22 mouse cellular contexts compared by ENCODE assay signal in genomic region chr4:47435131-47435530, GRCm38 (mm10). TPM values are rescaled to one million over a fixed set of nuclear protein-coding genes. Genes with fewer than 3 reads are reported as not detected.
DNase-seq lines count a peak whose midpoint lies in the region; ATAC-seq lines count a peak whose summit lies in the region.
"Had no signal": no experiment of that assay in that cellular context is flagged by ENCODE, and none has a peak within 500 bp of the region (broad histone marks: within the 10 kb centered on the region; RNA-seq: fewer than 3 reads in every experiment).

No protein-coding gene starts in this region.

- ATAC-seq in intestine, embryonic 14.5 days (replicated peaks; ENCODE audit: low FRiP score, low TSS enrichment, low read depth): no peak
- no peak for ATAC-seq in intestine, embryonic 16.5 days
- no peak for ATAC-seq in midbrain, embryonic 16.5 days
- ATAC-seq: CD4-positive, CD25-positive, alpha-beta regulatory T cell, adult 4 months; forebrain, embryonic 13.5 days; forebrain, embryonic 16.5 days had no signal

- H3K4me1 ChIP-seq in intestine, embryonic 14.5 days (replicated peaks; ENCODE audit: control insufficient read depth, insufficient read depth, low read length): peaks cover 15% of the 10 kb centered on the region
- peaks cover 16% of the 10 kb centered on the region for H3K4me1 ChIP-seq in intestine, embryonic 16.5 days (ENCODE audit: control insufficient read depth, insufficient read depth, low read length)
- peaks cover 31% of the 10 kb centered on the region for H3K4me1 ChIP-seq in midbrain, embryonic 10.5 days
- peaks cover 9% of the 10 kb centered on the region for H3K4me1 ChIP-seq in midbrain, embryonic 16.5 days (ENCODE audit: control insufficient read depth, insufficient read depth, low read length)

- H3K36me3 ChIP-seq in intestine, embryonic 14.5 days (ENCODE audit: control insufficient read depth, insufficient read depth, low read length): no peaks in the 10 kb centered on the region
- no peaks in the 10 kb centered on the region for H3K36me3 ChIP-seq in intestine, embryonic 16.5 days (ENCODE audit: control insufficient read depth, insufficient read depth, low read length)
- H3K36me3 ChIP-seq in midbrain, embryonic 10.5 days: no peaks in the 10 kb centered on the region
- H3K36me3 ChIP-seq in midbrain, embryonic 16.5 days (ENCODE audit: control insufficient read depth, insufficient read depth, low read length): no peaks in the 10 kb centered on the region
- H3K36me3 ChIP-seq: forebrain, embryonic 10.5 days; heart, embryonic 13.5 days; hindbrain, embryonic 12.5 days; hindbrain, embryonic 15.5 days had no signal

- DNase-seq in intestine, embryonic 14.5 days (ENCODE audit: low spot score): peak; percentile 46
- no peak for DNase-seq in midbrain, embryonic 10.5 days (ENCODE audit: low spot score)
- peak; percentile 5 for DNase-seq in thymus, postnatal 4 days
- no peak for DNase-seq in thymus, postnatal 0 days (ENCODE audit: low spot score)
- DNase-seq: adrenal gland, adult 8-10 months; adrenal gland, postnatal 25 days; cerebellum, adult 11-12 months; cerebellum, adult 8-10 months; cerebellum, postnatal 10 days; cerebellum, postnatal 36 days; embryo, embryonic 11 days; gastrocnemius, postnatal 10 days; gastrocnemius, postnatal 36 days had no signal

- H3K9ac ChIP-seq in intestine, embryonic 14.5 days (ENCODE audit: low read length): no peak overlapping the region
- H3K9ac ChIP-seq in intestine, embryonic 16.5 days (ENCODE audit: low read depth, low read length): no peak overlapping the region
- no peak overlapping the region for H3K9ac ChIP-seq in midbrain, embryonic 16.5 days (ENCODE audit: low read depth, low read length)
- H3K9ac ChIP-seq: forebrain, embryonic 13.5 days; heart, embryonic 13.5 days; hindbrain, embryonic 12.5 days; hindbrain, embryonic 15.5 days had no signal

- H3K27me3 ChIP-seq in intestine, embryonic 14.5 days (replicated peaks; ENCODE audit: control insufficient read depth, insufficient read depth, low read length): no peaks in the 10 kb centered on the region
- peaks cover 5% of the 10 kb centered on the region; the same call in 1 of the 2 replicates for H3K27me3 ChIP-seq in intestine, embryonic 16.5 days (replicated peaks; ENCODE audit: control insufficient read depth, insufficient read depth, low read length)
- H3K27me3 ChIP-seq in midbrain, embryonic 10.5 days (ENCODE audit: low read depth, poor library complexity, severe bottlenecking): peaks cover 20% of the 10 kb centered on the region
- H3K27me3 ChIP-seq in midbrain, embryonic 16.5 days (ENCODE audit: control insufficient read depth, insufficient read depth, low read depth, low read length): no peaks in the 10 kb centered on the region
- H3K27me3 ChIP-seq: hindbrain, embryonic 15.5 days had no signal

- no peak overlapping the region for H3K4me2 ChIP-seq in intestine, embryonic 14.5 days (ENCODE audit: low read length)
- H3K4me2 ChIP-seq in intestine, embryonic 16.5 days (ENCODE audit: low read depth, low read length): no peak overlapping the region
- no peak overlapping the region for H3K4me2 ChIP-seq in midbrain, embryonic 16.5 days (ENCODE audit: low read length)
- H3K4me2 ChIP-seq: forebrain, embryonic 13.5 days; hindbrain, embryonic 12.5 days; hindbrain, embryonic 15.5 days had no signal

- H3K27ac ChIP-seq in intestine, embryonic 14.5 days (ENCODE audit: low read depth): no peak overlapping the region
- H3K27ac ChIP-seq in intestine, embryonic 16.5 days (ENCODE audit: low read length): no peak overlapping the region
- 0 out of 2 replicates have a peak overlapping the region, but pooled peaks have one; percentile 6 for H3K27ac ChIP-seq in midbrain, embryonic 10.5 days (replicated peaks)
- H3K27ac ChIP-seq in midbrain, embryonic 16.5 days (ENCODE audit: low read length): no peak overlapping the region
- H3K27ac ChIP-seq: forebrain, embryonic 10.5 days; forebrain, embryonic 13.5 days; heart, embryonic 13.5 days; hindbrain, embryonic 12.5 days; hindbrain, embryonic 15.5 days had no signal

- WGBS in intestine, embryonic 14.5 days: 60% methylated on average over 12 of the region's 12 CpGs
- 56% methylated on average over 11 of the region's 12 CpGs for WGBS in intestine, embryonic 16.5 days
- WGBS in midbrain, embryonic 10.5 days: 79% methylated on average over 12 of the region's 12 CpGs
- 53% methylated on average over 12 of the region's 12 CpGs for WGBS in midbrain, embryonic 16.5 days

- no peaks in the 10 kb centered on the region for H3K9me3 ChIP-seq in intestine, embryonic 14.5 days (ENCODE audit: control insufficient read depth, low read length)
- no peaks in the 10 kb centered on the region for H3K9me3 ChIP-seq in intestine, embryonic 16.5 days (ENCODE audit: control insufficient read depth, low read length)
- H3K9me3 ChIP-seq in midbrain, embryonic 10.5 days (replicated peaks): no peaks in the 10 kb centered on the region
- no peaks in the 10 kb centered on the region for H3K9me3 ChIP-seq in midbrain, embryonic 16.5 days (replicated peaks; ENCODE audit: control insufficient read depth, low read length, poor library complexity, severe bottlenecking)
- H3K9me3 ChIP-seq: forebrain, embryonic 10.5 days; forebrain, embryonic 13.5 days; heart, embryonic 13.5 days; hindbrain, embryonic 12.5 days; hindbrain, embryonic 15.5 days had no signal

- no peak overlapping the region for H3K4me3 ChIP-seq in intestine, embryonic 14.5 days (ENCODE audit: low read depth, low read length)
- no peak overlapping the region for H3K4me3 ChIP-seq in intestine, embryonic 16.5 days (ENCODE audit: low read length)
- H3K4me3 ChIP-seq in midbrain, embryonic 10.5 days: no peak overlapping the region
- no peak overlapping the region for H3K4me3 ChIP-seq in midbrain, embryonic 16.5 days (ENCODE audit: low read depth, low read length)
- H3K4me3 ChIP-seq: forebrain, embryonic 10.5 days; forebrain, embryonic 13.5 days; heart, embryonic 13.5 days; hindbrain, embryonic 12.5 days; hindbrain, embryonic 15.5 days had no signal

RNA-seq across cellular contexts. Expression of gene Alg2, which starts 39.0 kb away (rescaled TPM):
- 65.8 and 74.5 TPM in 2 replicates for polyA plus RNA-seq in intestine, embryonic 14.5 days (2014; fragmentation: Nextera tagmentation; extraction: Ambion mirVana)
- polyA plus RNA-seq in intestine, embryonic 16.5 days (2015; fragmentation: Nextera tagmentation; extraction: Ambion mirVana): 50.6 and 52.2 TPM in 2 replicates
- polyA plus RNA-seq in midbrain, embryonic 10.5 days (2016; fragmentation: Nextera tagmentation; extraction: Ambion mirVana): 93.2 and 110 TPM in 2 replicates
- polyA plus RNA-seq in midbrain, embryonic 16.5 days (2015; fragmentation: Nextera tagmentation; extraction: Ambion mirVana): 341 and 347 TPM in 2 replicates
- polyA plus RNA-seq in thymus, postnatal 0 days (2015; fragmentation: Nextera tagmentation; extraction: Ambion mirVana): 27.9 and 29.3 TPM in 2 replicates

RNA-seq across cellular contexts. Expression of gene Sec61b, which starts 39.3 kb away (rescaled TPM):
- 398 and 449 TPM in 2 replicates for polyA plus RNA-seq in intestine, embryonic 14.5 days (2014; fragmentation: Nextera tagmentation; extraction: Ambion mirVana)
- 404 and 418 TPM in 2 replicates for polyA plus RNA-seq in intestine, embryonic 16.5 days (2015; fragmentation: Nextera tagmentation; extraction: Ambion mirVana)
- polyA plus RNA-seq in midbrain, embryonic 10.5 days (2016; fragmentation: Nextera tagmentation; extraction: Ambion mirVana): 339 and 378 TPM in 2 replicates
- polyA plus RNA-seq in midbrain, embryonic 16.5 days (2015; fragmentation: Nextera tagmentation; extraction: Ambion mirVana): 241 and 246 TPM in 2 replicates
- 467 and 510 TPM in 2 replicates for polyA plus RNA-seq in thymus, postnatal 0 days (2015; fragmentation: Nextera tagmentation; extraction: Ambion mirVana)

Comparison
In these comparisons a context has a peak if more than half of its experiments do, and no peak if none do; other contexts are left out.
1. DNase-seq: peak in intestine, embryonic 14.5 days (single experiment) and thymus, postnatal 4 days (single experiment); none in midbrain, embryonic 10.5 days (single experiment) and thymus, postnatal 0 days (single experiment).